Mouse (Mus musculus) heart, postnatal 0 days (tissue): ENCODE measurements around the gene Sh3bgrl2. TPM values are rescaled to one million over a fixed set of nuclear protein-coding genes. Genes with fewer than 3 reads are reported as not detected.

Source experiments
- ATAC-seq: fragments of 200-750 bp; cut with Nextera tagmentation; 2 replicates; pipeline ENCODE4 v1.8.0; 2017; ENCODE audit warnings: low read depth, moderate number of reproducible peaks, moderate library complexity; ENCODE audit not compliant: insufficient read depth
- DNase-seq: peaks from one replicate; pipeline ENCODE4 v3.0.0-alpha.2; 2016; ENCODE audit warnings: low spot score
- H3K27ac ChIP-seq: fragments of 300-500 bp; sonication (generic); 2 replicates; pipeline ENCODE4 v1.5.1; 2014; ENCODE audit warnings: low read depth, mild to moderate bottlenecking
- H3K27me3 ChIP-seq: fragments of 300-500 bp; sonication (generic); 2 replicates; pipeline ENCODE4 v1.6.1; 2014; ENCODE audit warnings: low read length, mixed read lengths; ENCODE audit not compliant: control insufficient read depth, insufficient read depth
- H3K36me3 ChIP-seq: fragments of 300-500 bp; sonication (generic); replicated peaks from 2 replicates; pipeline ENCODE4 v1.6.1; 2014; ENCODE audit warnings: low read length, mixed read lengths; ENCODE audit not compliant: control insufficient read depth, insufficient read depth
- H3K4me1 ChIP-seq: fragments of 300-500 bp; sonication (generic); 2 replicates; pipeline ENCODE4 v1.6.1; 2014; ENCODE audit warnings: antibody characterized with exemption; ENCODE audit not compliant: control insufficient read depth, insufficient read depth
- H3K4me2 ChIP-seq: fragments of 300-500 bp; sonication (generic); 2 replicates; pipeline ENCODE4 v1.6.1; 2014; ENCODE audit warnings: low read depth, mild to moderate bottlenecking, low read length, moderate library complexity
- H3K4me3 ChIP-seq: fragments of 300-500 bp; sonication (generic); 2 replicates; pipeline ENCODE4 v1.5.1; 2014; ENCODE audit warnings: low read depth, low read length
- H3K9ac ChIP-seq: fragments of 300-500 bp; sonication (generic); replicated peaks from 2 replicates; pipeline ENCODE4 v1.6.1; 2014; ENCODE audit warnings: low read depth, low read length, mixed read lengths
- H3K9me3 ChIP-seq: fragments of 300-500 bp; sonication (generic); replicated peaks from 2 replicates; pipeline ENCODE4 v1.6.1; 2016; ENCODE audit warnings: low read length; ENCODE audit not compliant: control insufficient read depth
- CTCF ChIP-seq: IDR thresholded peaks from 2 replicates; pipeline ENCODE4 v1.5.1; 2016; ENCODE audit warnings: antibody characterized with exemption, control low read depth, low read depth
- EP300 ChIP-seq: IDR thresholded peaks from 2 replicates; pipeline ENCODE4 v1.6.1; 2016; ENCODE audit warnings: antibody characterized with exemption, low read depth
- WGBS: fragments of 180-500 bp; shearing (Covaris S2); extraction: QIAGEN DNeasy Blood & Tissue Kit; methylation state at CpG from one replicate; pipeline ENCODE4 v1.1.7; 2014; 5-methylcytosine and 5-hydroxymethylcytosine counted together
- polyA plus RNA-seq: library from polyadenylated mRNA; unstranded; fragments of >200 nt; fragmentation: Nextera tagmentation; extraction: Ambion mirVana; gene quantifications from 2 replicates; pipeline ENCODE4 v1.2.1, GENCODE M21; 2015
- total RNA-seq: library from RNA; depleted of rRNA; stranded (reverse); fragments of >200 nt; gene quantifications from 2 replicates; pipeline ENCODE4 v1.2.3, GENCODE M21; 2014; ENCODE audit warnings: low replicate concordance

The Sh3bgrl2 gene
- total and polyA plus RNA-seq, 2 experiments from 2014 or later: 3.8 to 5.7 TPM

- ATAC-seq: no peak
- H3K36me3 ChIP-seq: no peaks in the 10 kb centered on the region
- WGBS: 91% methylated on average over 7 of the region's 7 CpGs
- no peak for DNase-seq
- peaks cover 40% of the 10 kb centered on the region for H3K4me1 ChIP-seq
- TF ChIP-seq CTCF (no peak), EP300 (no peak)
- no peak overlapping the region for H3K27ac ChIP-seq
- H3K27me3 ChIP-seq: no peaks in the 10 kb centered on the region
- no peaks in the 10 kb centered on the region for H3K9me3 ChIP-seq
- H3K9ac ChIP-seq: no peak overlapping the region
- H3K4me3 ChIP-seq: no peak overlapping the region
- no peak overlapping the region for H3K4me2 ChIP-seq
Measured at GRCm38 (mm10) chr9:83562889-83563288, 14.8 kb downstream of the Sh3bgrl2 start.

GRCm38 (mm10) chr9:83563808-83564549, 15.9 kb downstream of the Sh3bgrl2 start:
- Histone ChIP-seq H3K4me3 (no peak overlapping the region), H3K4me1 (peaks cover 37% of the 10 kb centered on the region), H3K9me3 (no peaks in the 10 kb centered on the region), H3K4me2 (peak overlapping the region; percentile 35), H3K36me3 (no peaks in the 10 kb centered on the region), H3K27ac (peak overlapping the region; percentile 32; the same call in 1 of the 2 replicates), H3K27me3 (no peaks in the 10 kb centered on the region), H3K9ac (no peak overlapping the region)
- no peak for DNase-seq
- ATAC-seq: peak; percentile 47
- no peak for TF ChIP-seq EP300
- TF ChIP-seq CTCF: no peak
- 27% methylated on average over 16 of the region's 16 CpGs for WGBS

- H3K4me2 ChIP-seq: no peak overlapping the region
- H3K4me1 ChIP-seq: peaks cover 37% of the 10 kb centered on the region
- ATAC-seq (no peak), DNase-seq (no peak)
- no peak overlapping the region for H3K4me3 ChIP-seq
- no peak for TF ChIP-seq CTCF
- no peak for TF ChIP-seq EP300
- no peaks in the 10 kb centered on the region for H3K36me3 ChIP-seq
- H3K27ac ChIP-seq: no peak overlapping the region
- H3K9me3 ChIP-seq: no peaks in the 10 kb centered on the region
- H3K27me3 ChIP-seq: no peaks in the 10 kb centered on the region
- WGBS: 53% methylated on average over 13 of the region's 13 CpGs
- H3K9ac ChIP-seq: no peak overlapping the region
Measured at GRCm38 (mm10) chr9:83564934-83565652, 17.0 kb downstream of the Sh3bgrl2 start.

- Histone ChIP-seq H3K27ac (peak overlapping the region; percentile 35; the same call in 1 of the 2 replicates), H3K27me3 (no peaks in the 10 kb centered on the region), H3K9me3 (no peaks in the 10 kb centered on the region), H3K9ac (no peak overlapping the region), H3K4me2 (no peak overlapping the region), H3K36me3 (no peaks in the 10 kb centered on the region), H3K4me1 (peaks cover 32% of the 10 kb centered on the region), H3K4me3 (no peak overlapping the region)
- no peak for ATAC-seq
- 67% methylated on average over 6 of the region's 6 CpGs for WGBS
- DNase-seq: no peak
- TF ChIP-seq CTCF (no peak), EP300 (no peak)
Measured at GRCm38 (mm10) chr9:83566141-83566540, 18.0 kb downstream of the Sh3bgrl2 start.

GRCm38 (mm10) chr9:83568125-83568524, 20.0 kb downstream of the Sh3bgrl2 start:
- Histone ChIP-seq H3K9me3 (no peaks in the 10 kb centered on the region), H3K36me3 (no peaks in the 10 kb centered on the region), H3K27me3 (no peaks in the 10 kb centered on the region), H3K9ac (no peak overlapping the region), H3K4me2 (no peak overlapping the region), H3K27ac (no peak overlapping the region), H3K4me1 (peaks cover 28% of the 10 kb centered on the region), H3K4me3 (no peak overlapping the region)
- DNase-seq: no peak
- ATAC-seq: no peak
- TF ChIP-seq CTCF: no peak
- no peak for TF ChIP-seq EP300
- 96% methylated on average over 5 of the region's 5 CpGs for WGBS
